Mouse (Mus musculus): ENCODE results near the gene Gria1. TPM values are rescaled to one million over a fixed set of nuclear protein-coding genes. Genes with fewer than 3 reads are reported as not detected.

Gria1 gene
- polyA plus RNA-seq, 1 experiment from 2014 or later, result 3.2 TPM

- Histone ChIP-seq H3K4me2 (replicated peaks; ENCODE audit: low read depth, low read length) (no peak overlapping the region), H3K36me3 (ENCODE audit: control insufficient read depth, insufficient read depth, low read length) (no peaks in the 10 kb centered on the region), H3K27me3 (ENCODE audit: control insufficient read depth, insufficient read depth, low read length) (no peaks in the 10 kb centered on the region), H3K4me3 (ENCODE audit: low read depth, low read length) (no peak overlapping the region), H3K9ac (replicated peaks; ENCODE audit: low read depth, low read length) (no peak overlapping the region), H3K9me3 (ENCODE audit: control insufficient read depth, low read depth, low read length) (no peaks in the 10 kb centered on the region), H3K27ac (ENCODE audit: low read length) (no peak overlapping the region), H3K4me1 (ENCODE audit: control insufficient read depth, insufficient read depth, low read length) (no peaks in the 10 kb centered on the region)
- ATAC-seq (ENCODE audit: insufficient number of reproducible peaks, insufficient read depth, low FRiP score, low read depth), result no peak
- 92% methylated on average over 8 of the region's 8 CpGs for WGBS
Observed at GRCm38 (mm10) chr11:57297376-57297775, 286.2 kb downstream of the Gria1 start.

GRCm38 (mm10) chr11:57298263-57298662, 287.1 kb downstream of the Gria1 start:
- H3K9me3 ChIP-seq (ENCODE audit: control insufficient read depth, low read depth, low read length), result no peaks in the 10 kb centered on the region
- no peaks in the 10 kb centered on the region for H3K4me1 ChIP-seq (ENCODE audit: control insufficient read depth, insufficient read depth, low read length)
- no peaks in the 10 kb centered on the region for H3K27me3 ChIP-seq (ENCODE audit: control insufficient read depth, insufficient read depth, low read length)
- no peak overlapping the region for H3K4me2 ChIP-seq (replicated peaks; ENCODE audit: low read depth, low read length)
- no peak overlapping the region for H3K9ac ChIP-seq (replicated peaks; ENCODE audit: low read depth, low read length)
- 44% methylated on average over 2 of the region's 2 CpGs for WGBS
- no peaks in the 10 kb centered on the region for H3K36me3 ChIP-seq (ENCODE audit: control insufficient read depth, insufficient read depth, low read length)
- ATAC-seq (ENCODE audit: insufficient number of reproducible peaks, insufficient read depth, low FRiP score, low read depth), result no peak
- no peak overlapping the region for H3K27ac ChIP-seq (ENCODE audit: low read length)
- no peak overlapping the region for H3K4me3 ChIP-seq (ENCODE audit: low read depth, low read length)

- H3K27me3 ChIP-seq (ENCODE audit: control insufficient read depth, insufficient read depth, low read length), result no peaks in the 10 kb centered on the region
- no peak overlapping the region for H3K4me3 ChIP-seq (ENCODE audit: low read depth, low read length)
- no peaks in the 10 kb centered on the region for H3K4me1 ChIP-seq (ENCODE audit: control insufficient read depth, insufficient read depth, low read length)
- H3K36me3 ChIP-seq (ENCODE audit: control insufficient read depth, insufficient read depth, low read length), result no peaks in the 10 kb centered on the region
- no peak for ATAC-seq (ENCODE audit: insufficient number of reproducible peaks, insufficient read depth, low FRiP score, low read depth)
- H3K27ac ChIP-seq (ENCODE audit: low read length), result no peak overlapping the region
- no peak overlapping the region for H3K9ac ChIP-seq (replicated peaks; ENCODE audit: low read depth, low read length)
- H3K4me2 ChIP-seq (replicated peaks; ENCODE audit: low read depth, low read length), result no peak overlapping the region
- H3K9me3 ChIP-seq (ENCODE audit: control insufficient read depth, low read depth, low read length), result no peaks in the 10 kb centered on the region
Observed at GRCm38 (mm10) chr11:57298665-57299064, 287.5 kb downstream of the Gria1 start.

DNA sequence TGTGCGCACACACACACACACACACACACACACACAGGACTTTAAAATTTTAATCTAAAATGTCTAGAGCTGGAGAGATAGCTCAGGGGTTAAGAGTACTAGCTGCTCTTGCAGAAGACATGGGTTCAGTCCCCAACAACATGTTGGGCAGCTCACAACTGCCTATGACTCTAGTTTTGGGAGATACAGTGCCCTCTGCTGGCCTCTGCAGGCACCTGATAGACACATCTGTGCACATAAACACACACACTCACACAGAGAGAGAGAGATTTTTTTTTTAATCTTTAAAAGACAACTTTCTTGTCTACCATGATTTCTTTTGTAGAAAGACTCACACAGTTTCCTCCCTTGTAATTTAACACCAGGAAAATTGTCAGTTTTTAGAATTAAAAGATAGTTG, 292.4 kb downstream of the Gria1 start:
- Histone ChIP-seq H3K9me3 (ENCODE audit: control insufficient read depth, low read depth, low read length) (no peaks in the 10 kb centered on the region), H3K4me2 (replicated peaks; ENCODE audit: low read depth, low read length) (no peak overlapping the region), H3K27ac (ENCODE audit: low read length) (no peak overlapping the region), H3K27me3 (ENCODE audit: control insufficient read depth, insufficient read depth, low read length) (no peaks in the 10 kb centered on the region), H3K4me1 (ENCODE audit: control insufficient read depth, insufficient read depth, low read length) (no peaks in the 10 kb centered on the region), H3K9ac (replicated peaks; ENCODE audit: low read depth, low read length) (no peak overlapping the region), H3K36me3 (ENCODE audit: control insufficient read depth, insufficient read depth, low read length) (no peaks in the 10 kb centered on the region), H3K4me3 (ENCODE audit: low read depth, low read length) (no peak overlapping the region)
- WGBS, result 95% methylated on average over 1 of the region's 1 CpGs
- ATAC-seq (ENCODE audit: insufficient number of reproducible peaks, insufficient read depth, low FRiP score, low read depth), result no peak

GRCm38 (mm10) chr11:57306116-57306515, 294.9 kb downstream of the Gria1 start:
- Histone ChIP-seq H3K4me3 (ENCODE audit: low read depth, low read length) (no peak overlapping the region), H3K9me3 (ENCODE audit: control insufficient read depth, low read depth, low read length) (no peaks in the 10 kb centered on the region), H3K9ac (replicated peaks; ENCODE audit: low read depth, low read length) (no peak overlapping the region), H3K27ac (ENCODE audit: low read length) (no peak overlapping the region), H3K36me3 (ENCODE audit: control insufficient read depth, insufficient read depth, low read length) (no peaks in the 10 kb centered on the region), H3K4me2 (replicated peaks; ENCODE audit: low read depth, low read length) (no peak overlapping the region), H3K27me3 (ENCODE audit: control insufficient read depth, insufficient read depth, low read length) (no peaks in the 10 kb centered on the region), H3K4me1 (ENCODE audit: control insufficient read depth, insufficient read depth, low read length) (no peaks in the 10 kb centered on the region)
- ATAC-seq (ENCODE audit: insufficient number of reproducible peaks, insufficient read depth, low FRiP score, low read depth), result no peak
- WGBS, result 80% methylated on average over 2 of the region's 2 CpGs

GRCm38 (mm10) chr11:57306892-57307291, 295.7 kb downstream of the Gria1 start:
- no peak for ATAC-seq (ENCODE audit: insufficient number of reproducible peaks, insufficient read depth, low FRiP score, low read depth)
- H3K27ac ChIP-seq (ENCODE audit: low read length), result no peak overlapping the region
- H3K4me1 ChIP-seq (ENCODE audit: control insufficient read depth, insufficient read depth, low read length), result no peaks in the 10 kb centered on the region
- H3K27me3 ChIP-seq (ENCODE audit: control insufficient read depth, insufficient read depth, low read length), result no peaks in the 10 kb centered on the region
- no peaks in the 10 kb centered on the region for H3K36me3 ChIP-seq (ENCODE audit: control insufficient read depth, insufficient read depth, low read length)
- no peak overlapping the region for H3K4me2 ChIP-seq (replicated peaks; ENCODE audit: low read depth, low read length)
- no peaks in the 10 kb centered on the region for H3K9me3 ChIP-seq (ENCODE audit: control insufficient read depth, low read depth, low read length)
- H3K9ac ChIP-seq (replicated peaks; ENCODE audit: low read depth, low read length), result no peak overlapping the region
- no peak overlapping the region for H3K4me3 ChIP-seq (ENCODE audit: low read depth, low read length)
- WGBS, result 95% methylated on average over 1 of the region's 1 CpGs

DNA sequence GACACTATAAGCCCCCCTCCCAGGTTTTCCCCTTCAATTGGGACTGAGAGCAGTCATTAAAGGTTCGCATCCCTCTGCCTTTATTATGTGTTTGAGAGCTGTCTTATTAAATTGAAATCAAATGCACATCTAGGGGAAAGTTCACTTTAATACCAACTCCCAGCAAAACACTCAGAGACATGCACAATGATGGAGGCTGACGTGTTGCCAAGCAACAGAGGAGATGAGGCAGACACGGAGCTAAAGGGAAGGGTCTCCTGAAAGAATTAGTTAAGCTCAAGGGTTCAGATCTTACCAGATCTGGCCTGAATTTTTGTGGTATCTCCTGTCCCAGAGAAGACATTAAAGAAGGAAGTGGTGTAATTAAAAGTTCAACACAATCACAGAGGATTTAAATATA, 305.9 kb downstream of the Gria1 start:
- no peaks in the 10 kb centered on the region for H3K9me3 ChIP-seq (ENCODE audit: control insufficient read depth, low read depth, low read length)
- no peak overlapping the region for H3K27ac ChIP-seq (ENCODE audit: low read length)
- WGBS, result 71% methylated on average over 3 of the region's 3 CpGs
- no peak for ATAC-seq (ENCODE audit: insufficient number of reproducible peaks, insufficient read depth, low FRiP score, low read depth)
- no peak overlapping the region for H3K4me2 ChIP-seq (replicated peaks; ENCODE audit: low read depth, low read length)
- no peaks in the 10 kb centered on the region for H3K27me3 ChIP-seq (ENCODE audit: control insufficient read depth, insufficient read depth, low read length)
- H3K36me3 ChIP-seq (ENCODE audit: control insufficient read depth, insufficient read depth, low read length), result no peaks in the 10 kb centered on the region
- no peak overlapping the region for H3K9ac ChIP-seq (replicated peaks; ENCODE audit: low read depth, low read length)
- H3K4me3 ChIP-seq (ENCODE audit: low read depth, low read length), result no peak overlapping the region
- no peaks in the 10 kb centered on the region for H3K4me1 ChIP-seq (ENCODE audit: control insufficient read depth, insufficient read depth, low read length)

DNA sequence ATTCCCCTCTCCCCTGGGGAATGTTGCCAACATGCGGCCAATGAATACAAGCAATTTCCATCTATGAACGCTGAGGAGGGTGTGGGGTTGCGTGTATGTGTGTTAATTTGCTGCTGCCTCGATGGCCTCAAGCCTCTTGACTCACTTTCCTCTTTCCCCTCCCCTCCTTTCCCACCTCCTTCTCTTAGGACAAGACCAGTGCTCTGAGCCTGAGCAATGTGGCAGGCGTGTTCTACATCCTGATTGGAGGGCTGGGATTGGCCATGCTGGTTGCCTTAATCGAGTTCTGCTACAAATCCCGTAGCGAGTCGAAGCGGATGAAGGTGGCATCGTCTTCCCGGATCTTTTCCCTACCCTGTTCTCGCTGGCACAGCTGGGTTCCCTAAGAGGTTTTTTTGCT, 306.3 kb downstream of the Gria1 start:
- H3K4me1 ChIP-seq (ENCODE audit: control insufficient read depth, insufficient read depth, low read length), result no peaks in the 10 kb centered on the region
- H3K27ac ChIP-seq (ENCODE audit: low read length), result no peak overlapping the region
- H3K36me3 ChIP-seq (ENCODE audit: control insufficient read depth, insufficient read depth, low read length), result no peaks in the 10 kb centered on the region
- no peaks in the 10 kb centered on the region for H3K9me3 ChIP-seq (ENCODE audit: control insufficient read depth, low read depth, low read length)
- no peaks in the 10 kb centered on the region for H3K27me3 ChIP-seq (ENCODE audit: control insufficient read depth, insufficient read depth, low read length)
- no peak overlapping the region for H3K4me2 ChIP-seq (replicated peaks; ENCODE audit: low read depth, low read length)
- no peak overlapping the region for H3K9ac ChIP-seq (replicated peaks; ENCODE audit: low read depth, low read length)
- no peak overlapping the region for H3K4me3 ChIP-seq (ENCODE audit: low read depth, low read length)
- WGBS, result 83% methylated on average over 13 of the region's 13 CpGs
- ATAC-seq (ENCODE audit: insufficient number of reproducible peaks, insufficient read depth, low FRiP score, low read depth), result no peak

- Histone ChIP-seq H3K4me2 (replicated peaks; ENCODE audit: low read depth, low read length) (no peak overlapping the region), H3K36me3 (ENCODE audit: control insufficient read depth, insufficient read depth, low read length) (no peaks in the 10 kb centered on the region), H3K9me3 (ENCODE audit: control insufficient read depth, low read depth, low read length) (no peaks in the 10 kb centered on the region), H3K9ac (replicated peaks; ENCODE audit: low read depth, low read length) (no peak overlapping the region), H3K4me1 (ENCODE audit: control insufficient read depth, insufficient read depth, low read length) (no peaks in the 10 kb centered on the region), H3K27me3 (ENCODE audit: control insufficient read depth, insufficient read depth, low read length) (no peaks in the 10 kb centered on the region), H3K4me3 (ENCODE audit: low read depth, low read length) (no peak overlapping the region), H3K27ac (ENCODE audit: low read length) (no peak overlapping the region)
- no peak for ATAC-seq (ENCODE audit: insufficient number of reproducible peaks, insufficient read depth, low FRiP score, low read depth)
- 82% methylated on average over 3 of the region's 3 CpGs for WGBS
Observed at GRCm38 (mm10) chr11:57319374-57319773, 308.2 kb downstream of the Gria1 start.

Measured in stomach, embryonic 14.5 days (tissue).